18 mouse cellular contexts compared by ENCODE assay signal in the genomic region with DNA sequence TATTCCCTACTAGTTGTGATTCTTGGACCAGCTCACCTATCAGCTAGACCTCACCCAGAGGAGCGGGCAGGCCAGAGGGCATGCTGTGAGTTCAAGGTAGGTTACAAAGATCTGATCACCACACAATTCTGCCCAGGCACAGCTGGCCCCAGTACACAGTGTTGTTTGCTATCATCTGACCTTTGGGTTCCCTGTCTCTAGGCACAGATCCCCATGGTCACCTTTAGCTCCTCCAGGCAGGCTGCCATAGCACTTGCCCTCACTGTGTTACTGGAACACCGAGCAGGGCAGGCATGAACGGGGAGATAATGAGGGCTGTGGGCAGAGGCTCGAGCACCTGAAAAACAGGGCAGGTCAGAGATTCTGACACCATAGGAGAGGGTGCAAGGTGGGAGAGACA. TPM values are rescaled to one million over a fixed set of nuclear protein-coding genes. Genes with fewer than 3 reads are reported as not detected.
DNase-seq lines count a peak whose midpoint lies in the region; ATAC-seq and TF ChIP-seq lines count a peak whose summit lies in the region.
"Had no signal": no experiment of that assay in that cellular context is flagged by ENCODE, and none has a peak within 500 bp of the region (broad histone marks: within the 10 kb centered on the region; RNA-seq: fewer than 3 reads in every experiment).

No protein-coding gene starts in this region.

- no peak for TF ChIP-seq POLR2A in liver, adult 2 months (IDR thresholded peaks at IDR 0.05; ENCODE audit: extremely low read depth, insufficient read depth, low read length)

- peaks cover 19% of the 10 kb centered on the region for H3K4me1 ChIP-seq in liver, adult 2 months (ENCODE audit: control insufficient read depth, insufficient read depth, low read length)
- peaks cover 13% of the 10 kb centered on the region for H3K4me1 ChIP-seq in liver, postnatal 0 days (ENCODE audit: insufficient read depth)
- H3K4me1 ChIP-seq: forebrain, embryonic 15.5 days; hindbrain, embryonic 12.5 days; midbrain, embryonic 12.5 days had no signal

- 0 out of 2 replicates have a peak overlapping the region, but pooled peaks have one; percentile 15 for H3K9ac ChIP-seq in liver, adult 2 months (ENCODE audit: low read depth, low read length)
- H3K9ac ChIP-seq in liver, postnatal 0 days (replicated peaks) = no peak overlapping the region
- H3K9ac ChIP-seq: forebrain, embryonic 15.5 days; hindbrain, embryonic 12.5 days; midbrain, embryonic 12.5 days; neural tube, embryonic 12.5 days had no signal

- peak; percentile 90 for ATAC-seq in liver, postnatal 0 days
- ATAC-seq: CD4-positive, CD25-positive, alpha-beta regulatory T cell, adult 4 months; forebrain, embryonic 15.5 days; lung, postnatal 0 days; Patski had no signal

- H3K79me2 ChIP-seq in liver, adult 2 months (ENCODE audit: control insufficient read depth, insufficient read depth, low read length) = no peaks in the 10 kb centered on the region

- 41% methylated on average over 4 of the region's 4 CpGs for WGBS in liver, adult 2 months
- 59% methylated on average over 4 of the region's 4 CpGs for WGBS in liver, postnatal 0 days (ENCODE audit: insufficient replicate concordance)

- DNase-seq in adrenal gland, postnatal 10 days = peak; percentile 71
- no peak for DNase-seq in adrenal gland, adult 8-10 months
- DNase-seq in heart, adult 8-10 months (ENCODE audit: low spot score) = peak; percentile 42
- no peak for DNase-seq in heart, postnatal 25 days (ENCODE audit: low spot score)
- DNase-seq in liver, adult 2 months (ENCODE audit: extremely low read depth, low read depth, low spot score) = peak; percentile 99
- peak; percentile 40 for DNase-seq in liver, postnatal 0 days
- DNase-seq in left cerebral cortex, adult 18-20 months (ENCODE audit: low spot score in 2 of 2) = no peak
- DNase-seq in left cerebral cortex, postnatal 14 days (ENCODE audit: low spot score in 2 of 2) = no peak
- DNase-seq: cerebellum, adult 9-10 months; gastrocnemius, postnatal 36 days; thymus, postnatal 36 days had no signal

- intact Hi-C loops in heart, postnatal 25 days (cut with DNase I) = no loop called here
- intact Hi-C loops in left cerebral cortex, postnatal 14 days (cut with DNase I) = no loop called here

- no peak for TF ChIP-seq EP300 in liver, postnatal 0 days (IDR thresholded peaks at IDR 0.05; ENCODE audit: low read depth)

- no peak overlapping the region for H3K4me2 ChIP-seq in liver, postnatal 0 days (ENCODE audit: low read depth, low read length)
- H3K4me2 ChIP-seq: forebrain, embryonic 15.5 days; hindbrain, embryonic 12.5 days; midbrain, embryonic 12.5 days; neural tube, embryonic 12.5 days had no signal

- no peak for TF ChIP-seq CTCF in liver, adult 2 months (IDR thresholded peaks at IDR 0.05; ENCODE audit: low read depth, low read length)
- no peak for TF ChIP-seq CTCF in liver, postnatal 0 days (IDR thresholded peaks at IDR 0.05; ENCODE audit: low read depth)

- no peaks in the 10 kb centered on the region for H3K36me3 ChIP-seq in liver, adult 2 months (ENCODE audit: control insufficient read depth, insufficient read depth, low read length)
- peaks cover 7% of the 10 kb centered on the region for H3K36me3 ChIP-seq in liver, postnatal 0 days (replicated peaks; ENCODE audit: insufficient read depth, low read length)

- no peak overlapping the region for H3K4me3 ChIP-seq in liver, adult 2 months (ENCODE audit: insufficient read depth, low read depth, low read length)
- no peak overlapping the region for H3K4me3 ChIP-seq in liver, postnatal 0 days (ENCODE audit: low read depth, low read length)
- H3K4me3 ChIP-seq: forebrain, embryonic 15.5 days; hindbrain, embryonic 12.5 days; midbrain, embryonic 12.5 days; neural tube, embryonic 12.5 days had no signal

- peak overlapping the region; percentile 85 for H3K27ac ChIP-seq in liver, adult 2 months (replicated peaks; ENCODE audit: insufficient read depth, low read depth, low read length)
- H3K27ac ChIP-seq in liver, postnatal 0 days (ENCODE audit: low read depth) = peak overlapping the region; percentile 86
- H3K27ac ChIP-seq: forebrain, embryonic 15.5 days; hindbrain, embryonic 12.5 days; midbrain, embryonic 12.5 days; neural tube, embryonic 12.5 days had no signal

- H3K9me3 ChIP-seq in liver, postnatal 0 days (ENCODE audit: low read length) = no peaks in the 10 kb centered on the region
- H3K9me3 ChIP-seq: forebrain, embryonic 15.5 days; hindbrain, embryonic 12.5 days; midbrain, embryonic 12.5 days; neural tube, embryonic 12.5 days had no signal

- H3K27me3 ChIP-seq in liver, adult 2 months (ENCODE audit: control insufficient read depth, insufficient read depth, low read length) = no peaks in the 10 kb centered on the region
- no peaks in the 10 kb centered on the region for H3K27me3 ChIP-seq in liver, postnatal 0 days (ENCODE audit: insufficient read depth, low read length)
- H3K27me3 ChIP-seq: forebrain, embryonic 15.5 days; hindbrain, embryonic 12.5 days; midbrain, embryonic 12.5 days; neural tube, embryonic 12.5 days; Patski had no signal

RNA-seq across cellular contexts. Expression of gene Chid1, which starts 22.0 kb away (rescaled TPM):
- 10 to 100 TPM; 45.6 to 54.2 TPM for total RNA-seq in adrenal gland, postnatal 10 days (2021)
- total RNA-seq in adrenal gland, adult 8-10 months (2022) = 10 to 100 TPM; 57.5 to 69.9 (median 62.5) TPM
- total RNA-seq in heart, adult 8-10 months (2022) = 10 to 100 TPM; 48.2 to 55.0 (median 50.3) TPM
- total RNA-seq in heart, postnatal 25 days (2021) = 10 to 100 TPM; 46.6 to 47.1 TPM
- 24.2 and 30.6 TPM in 2 replicates for total RNA-seq in liver, adult 2 months (2014; rRNA removed)
- polyA plus RNA-seq in liver, adult 2 months (2012; rRNA removed) = 32.6 and 45.1 TPM in 2 replicates
- polyA plus RNA-seq in liver, postnatal 0 days (2015; fragmentation: Nextera tagmentation; extraction: Ambion mirVana) = 12.6 and 14.7 TPM in 2 replicates
- 10 to 100 TPM; 60.4 to 72.2 TPM for total RNA-seq in left cerebral cortex, adult 18-20 months (2021)
- total RNA-seq in left cerebral cortex, postnatal 14 days (2021) = 10 to 100 TPM; 72.0 to 73.5 TPM

RNA-seq across cellular contexts. Expression of gene Tspan4, which starts 42.6 kb away (rescaled TPM):
- 10 to 100 TPM; 53.8 to 57.1 TPM for total RNA-seq in adrenal gland, postnatal 10 days (2021)
- 100 to 1,000 TPM in 2 of 4 experiments, 10 to 100 TPM in 2; 89.1 to 191 (median 124) TPM for total RNA-seq in adrenal gland, adult 8-10 months (2022)
- total RNA-seq in heart, adult 8-10 months (2022) = 10 to 100 TPM; 25.8 to 45.3 (median 42.8) TPM
- total RNA-seq in heart, postnatal 25 days (2021) = 10 to 100 TPM; 17.5 to 39.0 TPM
- 66.9 and 67.1 TPM in 2 replicates for total RNA-seq in liver, adult 2 months (2014; rRNA removed)
- polyA plus RNA-seq in liver, adult 2 months (2012; rRNA removed) = 78.1 and 135 TPM in 2 replicates
- polyA plus RNA-seq in liver, postnatal 0 days (2015; fragmentation: Nextera tagmentation; extraction: Ambion mirVana) = 72.2 and 77.0 TPM in 2 replicates
- total RNA-seq in left cerebral cortex, adult 18-20 months (2021) = 10 to 100 TPM; 10.3 to 11.6 TPM
- total RNA-seq in left cerebral cortex, postnatal 14 days (2021) = 10 to 100 TPM; 23.2 to 23.7 TPM

RNA-seq across cellular contexts. Expression of gene Polr2l, which starts 42.7 kb away (rescaled TPM):
- total RNA-seq in adrenal gland, postnatal 10 days (2021) = 10 to 100 TPM; 58.3 to 59.7 TPM
- total RNA-seq in adrenal gland, adult 8-10 months (2022) = 100 to 1,000 TPM in 3 of 4 experiments, 10 to 100 TPM in 1; 99.4 to 147 (median 129) TPM
- 10 to 100 TPM; 75.5 to 93.4 (median 84.3) TPM for total RNA-seq in heart, adult 8-10 months (2022)
- 10 to 100 TPM; 74.3 to 74.7 TPM for total RNA-seq in heart, postnatal 25 days (2021)
- 41.1 and 43.3 TPM in 2 replicates for total RNA-seq in liver, adult 2 months (2014; rRNA removed)
- polyA plus RNA-seq in liver, adult 2 months (2012; rRNA removed) = 42.8 and 45.7 TPM in 2 replicates
- polyA plus RNA-seq in liver, postnatal 0 days (2015; fragmentation: Nextera tagmentation; extraction: Ambion mirVana) = 41.8 and 45.1 TPM in 2 replicates
- 10 to 100 TPM; 36.6 to 41.6 TPM for total RNA-seq in left cerebral cortex, adult 18-20 months (2021)
- 10 to 100 TPM; 43.8 to 44.4 TPM for total RNA-seq in left cerebral cortex, postnatal 14 days (2021)

RNA-seq across cellular contexts. Expression of gene Ap2a2, which starts 44.3 kb away (rescaled TPM):
- 10 to 100 TPM; 68.5 to 70.2 TPM for total RNA-seq in adrenal gland, postnatal 10 days (2021)
- total RNA-seq in adrenal gland, adult 8-10 months (2022) = 10 to 100 TPM; 54.9 to 79.7 (median 66.5) TPM
- total RNA-seq in heart, adult 8-10 months (2022) = 10 to 100 TPM; 55.2 to 65.5 (median 61.3) TPM
- 10 to 100 TPM; 48.9 to 56.1 TPM for total RNA-seq in heart, postnatal 25 days (2021)
- 42.2 and 54.0 TPM in 2 replicates for total RNA-seq in liver, adult 2 months (2014; rRNA removed)
- polyA plus RNA-seq in liver, adult 2 months (2012; rRNA removed) = 37.9 and 38.1 TPM in 2 replicates
- 27.8 and 33.8 TPM in 2 replicates for polyA plus RNA-seq in liver, postnatal 0 days (2015; fragmentation: Nextera tagmentation; extraction: Ambion mirVana)
- 100 to 1,000 TPM; 198 to 218 TPM for total RNA-seq in left cerebral cortex, adult 18-20 months (2021)
- 100 to 1,000 TPM; 230 to 231 TPM for total RNA-seq in left cerebral cortex, postnatal 14 days (2021)

RNA-seq across cellular contexts. Expression of gene Cd151, which starts 50.4 kb away (rescaled TPM):
- total RNA-seq in adrenal gland, postnatal 10 days (2021) = 100 to 1,000 TPM; 184 to 198 TPM
- 100 to 1,000 TPM; 323 to 455 (median 409) TPM for total RNA-seq in adrenal gland, adult 8-10 months (2022)
- 100 to 1,000 TPM; 331 to 351 (median 345) TPM for total RNA-seq in heart, adult 8-10 months (2022)
- 100 to 1,000 TPM; 280 TPM for total RNA-seq in heart, postnatal 25 days (2021)
- 51.9 and 52.7 TPM in 2 replicates for total RNA-seq in liver, adult 2 months (2014; rRNA removed)
- polyA plus RNA-seq in liver, adult 2 months (2012; rRNA removed) = 92.8 and 103 TPM in 2 replicates
- 5.1 and 6.6 TPM in 2 replicates for polyA plus RNA-seq in liver, postnatal 0 days (2015; fragmentation: Nextera tagmentation; extraction: Ambion mirVana)
- 10 to 100 TPM; 28.9 to 29.1 TPM for total RNA-seq in left cerebral cortex, adult 18-20 months (2021)
- 10 to 100 TPM; 27.5 to 33.8 TPM for total RNA-seq in left cerebral cortex, postnatal 14 days (2021)

Comparison
In these comparisons a context has a peak if more than half of its experiments do, and no peak if none do; other contexts are left out.
1. DNase-seq: peak in adrenal gland, postnatal 10 days (single experiment), heart, adult 8-10 months (single experiment), liver, adult 2 months (single experiment) and liver, postnatal 0 days (single experiment); none in adrenal gland, adult 8-10 months (single experiment), heart, postnatal 25 days (single experiment), left cerebral cortex, adult 18-20 months (0 of 2) and left cerebral cortex, postnatal 14 days (0 of 2).